ENCODE assay signal across 10 mouse cellular contexts in the genomic region with DNA sequence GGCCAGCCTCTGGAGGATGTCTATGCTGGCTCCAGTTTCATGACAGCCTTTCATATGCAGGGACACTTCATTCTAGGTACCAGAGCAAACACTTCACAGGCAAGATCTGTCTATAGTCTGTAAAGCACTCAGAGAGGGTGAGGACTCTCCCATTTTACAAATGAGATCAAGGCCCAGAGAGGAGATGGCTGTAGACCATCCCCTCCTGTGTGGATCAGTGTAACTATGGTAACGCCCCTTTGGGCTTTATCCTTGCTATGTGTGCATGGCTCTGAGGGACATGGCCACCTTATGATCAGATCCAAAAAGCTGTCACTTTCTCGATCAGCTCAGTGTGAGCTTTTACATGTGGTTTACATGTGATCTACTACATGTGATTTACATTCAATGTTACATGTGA. TPM values are rescaled to one million over a fixed set of nuclear protein-coding genes. Genes with fewer than 3 reads are reported as not detected.
DNase-seq lines count a peak whose midpoint lies in the region; ATAC-seq and TF ChIP-seq lines count a peak whose summit lies in the region.
"Had no signal": no experiment of that assay in that cellular context is flagged by ENCODE, and none has a peak within 500 bp of the region (broad histone marks: within the 10 kb centered on the region; RNA-seq: fewer than 3 reads in every experiment).

No protein-coding gene starts in this region.

- DNase-seq in heart, postnatal 0 days (ENCODE audit: low spot score): no peak
- no peak for DNase-seq in heart, adult 8-10 months (ENCODE audit: low spot score)
- no peak for DNase-seq in embryonic facial prominence, embryonic 10.5 days (ENCODE audit: low spot score)
- DNase-seq in midbrain, embryonic 10.5 days (ENCODE audit: low spot score): no peak
- DNase-seq in left cerebral cortex, adult 2 months (ENCODE audit: extremely low spot score in 1 of 2, low spot score in 2 of 2): no peak
- DNase-seq in urinary bladder, adult 18-20 months (ENCODE audit: low spot score in 2 of 2): no peak
- no peak for DNase-seq in right cerebral cortex, postnatal 10 days (ENCODE audit: low spot score in 2 of 2)
- DNase-seq: embryo, embryonic 11 days; thymus, postnatal 4 days had no signal

- WGBS in heart, postnatal 0 days: 53% methylated on average over 2 of the region's 2 CpGs
- 79% methylated on average over 2 of the region's 2 CpGs for WGBS in embryonic facial prominence, embryonic 10.5 days
- 57% methylated on average over 2 of the region's 2 CpGs for WGBS in midbrain, embryonic 10.5 days

- H3K4me1 ChIP-seq in heart, postnatal 0 days (ENCODE audit: control insufficient read depth, insufficient read depth): peaks cover 44% of the 10 kb centered on the region
- H3K4me1 ChIP-seq in embryonic facial prominence, embryonic 10.5 days: peaks cover 72% of the 10 kb centered on the region
- peaks cover 65% of the 10 kb centered on the region for H3K4me1 ChIP-seq in midbrain, embryonic 10.5 days

- H3K79me2 ChIP-seq in C2C12 (ENCODE audit: control insufficient read depth, insufficient read depth): peaks cover 100% of the 10 kb centered on the region

- H3K4me3 ChIP-seq in heart, postnatal 0 days (ENCODE audit: low read depth, low read length): no peak overlapping the region
- no peak overlapping the region for H3K4me3 ChIP-seq in C2C12 (ENCODE audit: insufficient read depth, poor library complexity, severe bottlenecking)
- no peak overlapping the region for H3K4me3 ChIP-seq in embryonic facial prominence, embryonic 10.5 days
- H3K4me3 ChIP-seq in midbrain, embryonic 10.5 days: no peak overlapping the region
- no peak overlapping the region for H3K4me3 ChIP-seq in left cerebral cortex, adult 2 months

- H3K9ac ChIP-seq in heart, postnatal 0 days (replicated peaks; ENCODE audit: low read depth, low read length): no peak overlapping the region

- TF ChIP-seq CTCF in heart, postnatal 0 days (IDR thresholded peaks at IDR 0.05; ENCODE audit: low read depth): no peak
- TF ChIP-seq CTCF in C2C12 (IDR thresholded peaks at IDR 0.05; ENCODE audit: control insufficient read depth, insufficient read depth, insufficient read length): no peak
- TF ChIP-seq CTCF in left cerebral cortex, adult 2 months (IDR thresholded peaks at IDR 0.05): no peak

- 0 out of 2 replicates have a peak, but pooled peaks cover 4% of the 10 kb centered on the region for H3K36me3 ChIP-seq in heart, postnatal 0 days (replicated peaks; ENCODE audit: control insufficient read depth, insufficient read depth, low read length)
- peaks cover 94% of the 10 kb centered on the region for H3K36me3 ChIP-seq in C2C12 (ENCODE audit: control insufficient read depth, insufficient read depth)
- peaks cover 20% of the 10 kb centered on the region for H3K36me3 ChIP-seq in embryonic facial prominence, embryonic 10.5 days (replicated peaks)
- peaks cover 36% of the 10 kb centered on the region for H3K36me3 ChIP-seq in midbrain, embryonic 10.5 days

- ATAC-seq in heart, postnatal 0 days (ENCODE audit: insufficient read depth, low read depth): no peak

- H3ac ChIP-seq in C2C12 (ENCODE audit: control insufficient read depth, insufficient read length, low read depth): peak overlapping the region; percentile 21

- no peak overlapping the region for H3K4me2 ChIP-seq in heart, postnatal 0 days (ENCODE audit: low read depth, low read length)

- intact Hi-C loops in left cerebral cortex, adult 2 months (cut with DNase I): no loop called here

- peaks cover 81% of the 10 kb centered on the region for H3K79me3 ChIP-seq in C2C12 (ENCODE audit: low read depth)

- no peaks in the 10 kb centered on the region for H3K27me3 ChIP-seq in heart, postnatal 0 days (ENCODE audit: control insufficient read depth, insufficient read depth, low read length)
- no peaks in the 10 kb centered on the region for H3K27me3 ChIP-seq in C2C12 (ENCODE audit: control insufficient read depth, insufficient read depth, insufficient read length)
- peaks cover 5% of the 10 kb centered on the region; the same call in 1 of the 2 replicates for H3K27me3 ChIP-seq in embryonic facial prominence, embryonic 10.5 days (replicated peaks; ENCODE audit: low read depth, poor library complexity, severe bottlenecking)
- H3K27me3 ChIP-seq in midbrain, embryonic 10.5 days (ENCODE audit: low read depth, poor library complexity, severe bottlenecking): peaks cover 14% of the 10 kb centered on the region; the same call in 1 of the 2 replicates

- no peaks in the 10 kb centered on the region for H3K9me3 ChIP-seq in heart, postnatal 0 days (replicated peaks; ENCODE audit: control insufficient read depth, low read length)
- H3K9me3 ChIP-seq in embryonic facial prominence, embryonic 10.5 days: no peaks in the 10 kb centered on the region
- H3K9me3 ChIP-seq in midbrain, embryonic 10.5 days (replicated peaks): no peaks in the 10 kb centered on the region

- peak overlapping the region; percentile 5; the same call in 1 of the 2 replicates for H3K27ac ChIP-seq in heart, postnatal 0 days (ENCODE audit: low read depth)
- peak overlapping the region; percentile 79; the same call in 1 of the 2 replicates for H3K27ac ChIP-seq in embryonic facial prominence, embryonic 10.5 days (replicated peaks)
- peak overlapping the region; percentile 87 for H3K27ac ChIP-seq in midbrain, embryonic 10.5 days (replicated peaks)
- no peak overlapping the region for H3K27ac ChIP-seq in left cerebral cortex, adult 2 months

- TF ChIP-seq EP300 in heart, postnatal 0 days (IDR thresholded peaks at IDR 0.05; ENCODE audit: low read depth): no peak

TF ChIP-seq in C2C12, 6 proteins besides CTCF, POLR2A, EP300 and RAD21:
- TF ChIP-seq USF1 (IDR thresholded peaks at IDR 0.05; ENCODE audit: low read depth): no peak
- TF ChIP-seq CEBPB (IDR thresholded peaks at IDR 0.05; ENCODE audit: low read depth): no peak
TF ChIP-seq in C2C12: peak in this region for 0.

RNA-seq across cellular contexts. Expression of gene Epha2, which starts 10.9 kb away (rescaled TPM):
- 10.1 and 11.7 TPM in 2 replicates for total RNA-seq in heart, postnatal 0 days (2014; rRNA removed; ENCODE audit: low replicate concordance)
- 1.4 TPM in 2 replicates for polyA plus RNA-seq in heart, postnatal 0 days (2015; fragmentation: Nextera tagmentation; extraction: Ambion mirVana)
- 1 to 10 TPM; 4.6 to 7.1 (median 5.2) TPM for total RNA-seq in heart, adult 8-10 months (2022)
- polyA plus RNA-seq in C2C12 (2012; fragmentation: generic; extraction: Trizol): 129 TPM
- 2.4 and 3.0 TPM in 2 replicates for polyA plus RNA-seq in embryonic facial prominence, embryonic 10.5 days (2016; fragmentation: Nextera tagmentation; extraction: Ambion mirVana)
- polyA plus RNA-seq in midbrain, embryonic 10.5 days (2016; fragmentation: Nextera tagmentation; extraction: Ambion mirVana): 3.6 and 3.7 TPM in 2 replicates
- 1 to 10 TPM; 1.3 to 1.9 TPM for total RNA-seq in left cerebral cortex, adult 2 months (2021)

RNA-seq across cellular contexts. Expression of gene Fam131c, which starts 56.1 kb away (rescaled TPM):
- 2.2 TPM in 1 of 2 replicates, not detected in the other for total RNA-seq in heart, postnatal 0 days (2014; rRNA removed; ENCODE audit: low replicate concordance)
- polyA plus RNA-seq in heart, postnatal 0 days (2015; fragmentation: Nextera tagmentation; extraction: Ambion mirVana): 0.14 and 0.20 TPM in 2 replicates
- 1 to 10 TPM; 2.4 to 5.5 (median 4.1) TPM for total RNA-seq in heart, adult 8-10 months (2022)
- 1.9 TPM for polyA plus RNA-seq in C2C12 (2012; fragmentation: generic; extraction: Trizol)
- 0.28 and 0.44 TPM in 2 replicates for polyA plus RNA-seq in embryonic facial prominence, embryonic 10.5 days (2016; fragmentation: Nextera tagmentation; extraction: Ambion mirVana)
- polyA plus RNA-seq in midbrain, embryonic 10.5 days (2016; fragmentation: Nextera tagmentation; extraction: Ambion mirVana): 0.70 and 1.2 TPM in 2 replicates
- total RNA-seq in left cerebral cortex, adult 2 months (2021): 1 to 10 TPM; 3.4 to 4.7 TPM

Comparison
In these comparisons a context has a peak if more than half of its experiments do, and no peak if none do; other contexts are left out.
1. RNA of gene Epha2, which starts 10.9 kb away (polyA plus RNA-seq): 129 TPM in C2C12 (single experiment); 3.6 to 3.7 TPM in midbrain, embryonic 10.5 days, 2.4 to 3.0 TPM in embryonic facial prominence, embryonic 10.5 days and 1.4 TPM in heart, postnatal 0 days; every median in the first group is over 10 times any median in the second.